In the genomic region with DNA sequence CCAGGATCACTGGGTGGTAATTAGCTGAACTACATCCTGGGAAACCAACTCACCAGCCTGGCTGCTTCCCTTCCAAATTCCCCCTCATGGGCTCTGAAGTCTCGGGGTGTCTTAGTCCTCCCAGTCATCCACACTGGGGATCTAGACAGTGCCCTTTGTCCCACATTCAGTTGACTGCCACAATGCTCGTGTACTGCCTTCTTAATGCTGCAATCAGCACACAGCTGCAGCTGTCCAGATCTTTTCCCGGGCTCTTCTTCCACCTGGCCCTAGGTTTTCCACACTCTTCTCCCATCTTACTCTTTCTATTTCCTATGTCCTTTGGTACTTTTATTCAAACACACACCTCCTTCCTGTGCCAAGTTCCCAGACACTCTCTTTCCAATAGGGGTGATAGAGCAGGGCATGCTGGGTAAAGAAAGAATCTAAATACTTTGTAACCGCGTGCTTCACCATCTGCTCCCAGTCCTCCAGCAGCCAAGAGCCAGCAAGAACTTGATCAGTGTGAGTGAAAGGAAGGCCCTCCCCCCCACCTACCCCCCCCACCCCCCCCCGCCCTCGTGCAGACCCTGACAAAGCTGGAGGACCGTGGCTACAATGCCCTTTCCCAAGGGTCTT, we compare ENCODE assay signal across 19 mouse cellular contexts. TPM values are rescaled to one million over a fixed set of nuclear protein-coding genes. Genes with fewer than 3 reads are reported as not detected.
DNase-seq lines count a peak whose midpoint lies in the region; ATAC-seq and TF ChIP-seq lines count a peak whose summit lies in the region.
"Had no signal": no experiment of that assay in that cellular context is flagged by ENCODE, and none has a peak within 500 bp of the region (broad histone marks: within the 10 kb centered on the region; RNA-seq: fewer than 3 reads in every experiment).

No protein-coding gene starts in this region.

- H3K4me1 ChIP-seq in midbrain, embryonic 14.5 days (ENCODE audit: control insufficient read depth, insufficient read depth, low read length): no peaks in the 10 kb centered on the region
- no peaks in the 10 kb centered on the region for H3K4me1 ChIP-seq in midbrain, embryonic 16.5 days (ENCODE audit: control insufficient read depth, insufficient read depth, low read length)
- no peaks in the 10 kb centered on the region for H3K4me1 ChIP-seq in hindbrain, postnatal 0 days (ENCODE audit: insufficient read depth, low read length)
- H3K4me1 ChIP-seq: limb, embryonic 15.5 days had no signal

- no peaks in the 10 kb centered on the region for H3K27me3 ChIP-seq in midbrain, embryonic 14.5 days (ENCODE audit: control insufficient read depth, insufficient read depth, low read length)
- no peaks in the 10 kb centered on the region for H3K27me3 ChIP-seq in midbrain, embryonic 16.5 days (ENCODE audit: control insufficient read depth, insufficient read depth, low read depth, low read length)
- H3K27me3 ChIP-seq in hindbrain, postnatal 0 days (ENCODE audit: insufficient read depth, low read length): no peaks in the 10 kb centered on the region
- H3K27me3 ChIP-seq: limb, embryonic 15.5 days; neural tube, embryonic 13.5 days had no signal

- no peak for ATAC-seq in midbrain, embryonic 14.5 days (ENCODE audit: low FRiP score, low TSS enrichment)
- no peak for ATAC-seq in midbrain, embryonic 16.5 days
- peak; percentile 64 for ATAC-seq in hindbrain, postnatal 0 days
- no peak for ATAC-seq in CD4-positive, CD25-positive, alpha-beta regulatory T cell, adult 4 months

- 52% methylated on average over 8 of the region's 8 CpGs for WGBS in midbrain, embryonic 14.5 days
- 44% methylated on average over 8 of the region's 8 CpGs for WGBS in midbrain, embryonic 16.5 days
- WGBS in hindbrain, postnatal 0 days: 38% methylated on average over 8 of the region's 8 CpGs

- no peak overlapping the region for H3K9ac ChIP-seq in midbrain, embryonic 14.5 days (replicated peaks; ENCODE audit: low read length)
- H3K9ac ChIP-seq in midbrain, embryonic 16.5 days (ENCODE audit: low read depth, low read length): no peak overlapping the region
- no peak overlapping the region for H3K9ac ChIP-seq in hindbrain, postnatal 0 days (replicated peaks; ENCODE audit: low read length)
- H3K9ac ChIP-seq: limb, embryonic 15.5 days; neural tube, embryonic 13.5 days had no signal

- no peaks in the 10 kb centered on the region for H3K9me3 ChIP-seq in midbrain, embryonic 14.5 days (ENCODE audit: control insufficient read depth, low read length)
- H3K9me3 ChIP-seq in midbrain, embryonic 16.5 days (replicated peaks; ENCODE audit: control insufficient read depth, low read length, poor library complexity, severe bottlenecking): no peaks in the 10 kb centered on the region
- H3K9me3 ChIP-seq in hindbrain, postnatal 0 days (ENCODE audit: low read length): no peaks in the 10 kb centered on the region
- H3K9me3 ChIP-seq: heart, embryonic 10.5 days; limb, embryonic 15.5 days; neural tube, embryonic 13.5 days had no signal

- TF ChIP-seq CTCF in layer of hippocampus, adult 2 months (conservative IDR thresholded peaks at IDR 0.05): no peak
- no peak for TF ChIP-seq CTCF in hindbrain, postnatal 0 days (IDR thresholded peaks at IDR 0.05; ENCODE audit: low read depth)

- H3K27ac ChIP-seq in layer of hippocampus, adult 2 months: peak overlapping the region; percentile 71; the same call in 1 of the 2 replicates
- no peak overlapping the region for H3K27ac ChIP-seq in midbrain, embryonic 14.5 days (replicated peaks; ENCODE audit: low read depth, low read length)
- no peak overlapping the region for H3K27ac ChIP-seq in midbrain, embryonic 16.5 days (ENCODE audit: low read length)
- peak overlapping the region; percentile 17; the same call in 1 of the 2 replicates for H3K27ac ChIP-seq in hindbrain, postnatal 0 days
- H3K27ac ChIP-seq: limb, embryonic 15.5 days; neural tube, embryonic 13.5 days had no signal

- no peak overlapping the region for H3K4me3 ChIP-seq in layer of hippocampus, adult 2 months
- no peak overlapping the region for H3K4me3 ChIP-seq in midbrain, embryonic 14.5 days (replicated peaks; ENCODE audit: low read depth, low read length)
- no peak overlapping the region for H3K4me3 ChIP-seq in midbrain, embryonic 16.5 days (ENCODE audit: low read depth, low read length)
- H3K4me3 ChIP-seq in hindbrain, postnatal 0 days (ENCODE audit: low read length): no peak overlapping the region
- H3K4me3 ChIP-seq: heart, embryonic 10.5 days; limb, embryonic 15.5 days; neural tube, embryonic 13.5 days had no signal

- no peaks in the 10 kb centered on the region for H3K36me3 ChIP-seq in midbrain, embryonic 14.5 days (ENCODE audit: control insufficient read depth, insufficient read depth, low read length)
- no peaks in the 10 kb centered on the region for H3K36me3 ChIP-seq in midbrain, embryonic 16.5 days (ENCODE audit: control insufficient read depth, insufficient read depth, low read length)
- no peaks in the 10 kb centered on the region for H3K36me3 ChIP-seq in hindbrain, postnatal 0 days (ENCODE audit: insufficient read depth, low read length)
- H3K36me3 ChIP-seq: heart, embryonic 10.5 days; limb, embryonic 15.5 days; neural tube, embryonic 13.5 days had no signal

- H3K4me2 ChIP-seq in midbrain, embryonic 14.5 days (ENCODE audit: low read length): no peak overlapping the region
- H3K4me2 ChIP-seq in midbrain, embryonic 16.5 days (ENCODE audit: low read length): no peak overlapping the region
- H3K4me2 ChIP-seq in hindbrain, postnatal 0 days (ENCODE audit: low read depth, low read length): no peak overlapping the region
- H3K4me2 ChIP-seq: limb, embryonic 15.5 days; neural tube, embryonic 13.5 days had no signal

- DNase-seq in layer of hippocampus, adult 2 months (ENCODE audit: low spot score in 2 of 2): peak; percentile 29 to 48
- DNase-seq in layer of hippocampus, adult 9-10 months (ENCODE audit: low spot score): no peak
- DNase-seq in midbrain, embryonic 14.5 days: peak; percentile 13
- DNase-seq in hindbrain, postnatal 0 days (ENCODE audit: low spot score): peak; percentile 27
- peak; percentile 29 for DNase-seq in retina, postnatal 1 day
- no peak for DNase-seq in urinary bladder, postnatal 36 days (ENCODE audit: low spot score in 2 of 2)
- DNase-seq: cerebellum, adult 9-11 months; gastrocnemius, postnatal 10 days; heart, postnatal 4 days; kidney, adult 18-20 months had no signal

RNA-seq across cellular contexts. Expression of a gene that starts 1.4 kb away (rescaled TPM):
- 10 to 100 TPM; 27.6 to 28.6 TPM for total RNA-seq in layer of hippocampus, adult 2 months (2021)
- 0.53 and 0.84 TPM in 2 replicates for polyA plus RNA-seq in midbrain, embryonic 14.5 days (2014; fragmentation: Nextera tagmentation; extraction: Ambion mirVana)
- 1.1 and 2.6 TPM in 2 replicates for polyA plus RNA-seq in midbrain, embryonic 16.5 days (2015; fragmentation: Nextera tagmentation; extraction: Ambion mirVana)
- total RNA-seq in hindbrain, postnatal 0 days (2014; rRNA removed): 8.6 and 14.1 TPM in 2 replicates
- polyA plus RNA-seq in hindbrain, postnatal 0 days (2015; fragmentation: Nextera tagmentation; extraction: Ambion mirVana): 8.2 and 10.1 TPM in 2 replicates
- not detected for polyA plus RNA-seq in CD4-positive, CD25-positive, alpha-beta regulatory T cell, adult 4 months (2017; shearing (Covaris generic))

RNA-seq across cellular contexts. Expression of a gene that starts 20.9 kb away (rescaled TPM):
- total RNA-seq in layer of hippocampus, adult 2 months (2021): not detected
- not detected in 2 replicates for polyA plus RNA-seq in midbrain, embryonic 14.5 days (2014; fragmentation: Nextera tagmentation; extraction: Ambion mirVana)
- polyA plus RNA-seq in midbrain, embryonic 16.5 days (2015; fragmentation: Nextera tagmentation; extraction: Ambion mirVana): not detected in 2 replicates
- not detected in 2 replicates for total RNA-seq in hindbrain, postnatal 0 days (2014; rRNA removed)
- polyA plus RNA-seq in hindbrain, postnatal 0 days (2015; fragmentation: Nextera tagmentation; extraction: Ambion mirVana): not detected in 2 replicates
- polyA plus RNA-seq in CD4-positive, CD25-positive, alpha-beta regulatory T cell, adult 4 months (2017; shearing (Covaris generic)): not detected
- total RNA-seq: adrenal gland, adult 18-20 months; heart, postnatal 4 days; left cerebral cortex, postnatal 10 days had no signal
- polyA plus RNA-seq: embryonic facial prominence, embryonic 11.5 days; spleen, adult 2 months had no signal

RNA-seq across cellular contexts. Expression of a gene that starts 29.0 kb away (rescaled TPM):
- total RNA-seq in layer of hippocampus, adult 2 months (2021): 10 to 100 TPM; 19.1 to 21.9 TPM
- 8.7 and 17.9 TPM in 2 replicates for polyA plus RNA-seq in midbrain, embryonic 14.5 days (2014; fragmentation: Nextera tagmentation; extraction: Ambion mirVana)
- polyA plus RNA-seq in midbrain, embryonic 16.5 days (2015; fragmentation: Nextera tagmentation; extraction: Ambion mirVana): 18.5 and 20.0 TPM in 2 replicates
- 8.4 and 13.3 TPM in 2 replicates for total RNA-seq in hindbrain, postnatal 0 days (2014; rRNA removed)
- 11.8 and 12.8 TPM in 2 replicates for polyA plus RNA-seq in hindbrain, postnatal 0 days (2015; fragmentation: Nextera tagmentation; extraction: Ambion mirVana)
- polyA plus RNA-seq in CD4-positive, CD25-positive, alpha-beta regulatory T cell, adult 4 months (2017; shearing (Covaris generic)): 1 to 10 TPM; 5.9 to 6.0 TPM

RNA-seq across cellular contexts. Expression of a gene that starts 35.9 kb away (rescaled TPM):
- total RNA-seq in layer of hippocampus, adult 2 months (2021): under 1 TPM in 1 of 2 experiments, not detected in 1; 0.36 TPM
- polyA plus RNA-seq in midbrain, embryonic 14.5 days (2014; fragmentation: Nextera tagmentation; extraction: Ambion mirVana): not detected in 2 replicates
- not detected in 2 replicates for polyA plus RNA-seq in midbrain, embryonic 16.5 days (2015; fragmentation: Nextera tagmentation; extraction: Ambion mirVana)
- total RNA-seq in hindbrain, postnatal 0 days (2014; rRNA removed): 0.05 and 0.07 TPM in 2 replicates
- polyA plus RNA-seq in hindbrain, postnatal 0 days (2015; fragmentation: Nextera tagmentation; extraction: Ambion mirVana): not detected in 2 replicates
- not detected for polyA plus RNA-seq in CD4-positive, CD25-positive, alpha-beta regulatory T cell, adult 4 months (2017; shearing (Covaris generic))
- polyA plus RNA-seq: embryonic facial prominence, embryonic 11.5 days; neural tube, embryonic 13.5 days had no signal

RNA-seq across cellular contexts. Expression of a gene that starts 43.2 kb away (rescaled TPM):
- total RNA-seq in layer of hippocampus, adult 2 months (2021): 1 to 10 TPM; 2.1 to 2.3 TPM
- polyA plus RNA-seq in midbrain, embryonic 14.5 days (2014; fragmentation: Nextera tagmentation; extraction: Ambion mirVana): 0.18 and 0.34 TPM in 2 replicates
- 0.51 and 0.68 TPM in 2 replicates for polyA plus RNA-seq in midbrain, embryonic 16.5 days (2015; fragmentation: Nextera tagmentation; extraction: Ambion mirVana)
- 1.1 and 3.2 TPM in 2 replicates for total RNA-seq in hindbrain, postnatal 0 days (2014; rRNA removed)
- polyA plus RNA-seq in hindbrain, postnatal 0 days (2015; fragmentation: Nextera tagmentation; extraction: Ambion mirVana): 1.2 and 1.9 TPM in 2 replicates
- 1 to 10 TPM in 1 of 2 experiments, under 1 TPM in 1; 0.26 to 1.0 TPM for polyA plus RNA-seq in CD4-positive, CD25-positive, alpha-beta regulatory T cell, adult 4 months (2017; shearing (Covaris generic))

Comparison
In these comparisons a context has a peak if more than half of its experiments do, and no peak if none do; other contexts are left out.
1. DNase-seq: peak in layer of hippocampus, adult 2 months (2 of 2), midbrain, embryonic 14.5 days (single experiment), hindbrain, postnatal 0 days (single experiment) and retina, postnatal 1 day (single experiment); none in layer of hippocampus, adult 9-10 months (single experiment) and urinary bladder, postnatal 36 days (0 of 2).
2. H3K27ac ChIP-seq: peak in layer of hippocampus, adult 2 months (single experiment) and hindbrain, postnatal 0 days (single experiment); none in midbrain, embryonic 14.5 days (single experiment) and midbrain, embryonic 16.5 days (single experiment).